Mouse (Mus musculus) spleen, adult 2 months (tissue): ENCODE results near the gene Bbx. TPM values are rescaled to one million over a fixed set of nuclear protein-coding genes. Genes with fewer than 3 reads are reported as not detected.

ENCODE experiments used
- DNase-seq, 2 experiments: peaks; one replicate each; pipeline versions ENCODE4 v3.0.0 to v3.0.0-alpha.2; 2012 to 2021; ENCODE audit warnings: low spot score in 2 of 2, low read depth in 1 of 2
- H3K27ac ChIP-seq: fragments of 200-500 bp; 2 replicates; pipeline ENCODE4 v1.5.1; 2012; ENCODE audit warnings: low read length, inconsistent platforms; ENCODE audit not compliant: insufficient read depth
- H3K27me3 ChIP-seq: fragments of 200-500 bp; 2 replicates; pipeline ENCODE4 v1.6.1; 2012; ENCODE audit warnings: mild to moderate bottlenecking, moderate library complexity, low read length, inconsistent platforms; ENCODE audit not compliant: control insufficient read depth, insufficient read depth
- H3K36me3 ChIP-seq: fragments of 200-500 bp; 2 replicates; pipeline ENCODE4 v1.6.1; 2012; ENCODE audit warnings: mild to moderate bottlenecking, low read length, inconsistent platforms; ENCODE audit not compliant: control insufficient read depth, insufficient read depth
- H3K4me1 ChIP-seq: fragments of 200-500 bp; 2 replicates; pipeline ENCODE4 v1.6.1; 2011; ENCODE audit warnings: inconsistent platforms; ENCODE audit not compliant: control insufficient read depth, insufficient read depth, insufficient read length
- H3K4me3 ChIP-seq: fragments of 200-500 bp; 2 replicates; pipeline ENCODE4 v1.5.1; 2011; ENCODE audit warnings: mild to moderate bottlenecking, inconsistent platforms; ENCODE audit not compliant: insufficient read depth, insufficient read length; ENCODE audit errors: extremely low read depth
- CTCF ChIP-seq: fragments of 200-500 bp; IDR thresholded peaks from 2 replicates; pipeline ENCODE4 v1.5.1; 2011; ENCODE audit warnings: mild to moderate bottlenecking, inconsistent platforms; ENCODE audit not compliant: insufficient read depth, insufficient read length, insufficient replicate concordance; ENCODE audit errors: extremely low read depth
- POLR2A ChIP-seq: fragments of 200-500 bp; IDR thresholded peaks from 2 replicates; pipeline ENCODE4 v1.6.1; 2011; ENCODE audit warnings: low read depth, low read length, inconsistent platforms
- WGBS: fragments of 180-500 bp; shearing (Covaris S2); methylation state at CpG from one replicate; pipeline ENCODE4 v1.1.7; 2018; 5-methylcytosine and 5-hydroxymethylcytosine counted together
- polyA plus RNA-seq: library from polyadenylated mRNA; depleted of rRNA; stranded (reverse); fragments of >200 nt; gene quantifications from 2 replicates; pipeline ENCODE4 v1.2.3, GENCODE M21; 2012

Bbx gene
- polyA plus RNA-seq, 1 experiment: 3.8 TPM

DNA sequence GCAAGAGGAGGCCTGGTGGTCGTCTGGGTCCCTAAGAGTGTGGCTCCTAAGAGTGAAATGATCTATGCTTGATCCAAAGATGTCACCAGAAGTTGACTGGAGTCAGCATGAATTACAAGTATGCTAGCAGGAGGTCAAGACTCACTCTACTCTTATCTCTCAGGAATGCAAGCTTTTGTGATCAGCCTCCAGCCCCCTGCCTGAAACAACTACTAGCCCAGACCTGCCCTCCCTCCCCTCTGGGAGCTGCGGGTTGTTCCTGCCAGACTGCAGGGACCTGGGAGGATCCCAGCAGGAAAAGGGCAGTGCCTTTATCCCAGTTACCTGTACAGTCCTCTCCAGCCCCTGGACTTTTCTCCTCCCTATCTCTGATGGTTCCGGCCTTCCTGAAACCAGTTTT is 27.0 kb upstream of the Bbx start:
- H3K27ac ChIP-seq: no peak overlapping the region
- TF ChIP-seq POLR2A (no peak), CTCF (no peak)
- WGBS: 70% methylated on average over 3 of the region's 3 CpGs
- H3K4me1 ChIP-seq: no peaks in the 10 kb centered on the region
- H3K36me3 ChIP-seq: no peaks in the 10 kb centered on the region
- H3K27me3 ChIP-seq: no peaks in the 10 kb centered on the region
- DNase-seq: no peak
- H3K4me3 ChIP-seq: no peak overlapping the region

DNA sequence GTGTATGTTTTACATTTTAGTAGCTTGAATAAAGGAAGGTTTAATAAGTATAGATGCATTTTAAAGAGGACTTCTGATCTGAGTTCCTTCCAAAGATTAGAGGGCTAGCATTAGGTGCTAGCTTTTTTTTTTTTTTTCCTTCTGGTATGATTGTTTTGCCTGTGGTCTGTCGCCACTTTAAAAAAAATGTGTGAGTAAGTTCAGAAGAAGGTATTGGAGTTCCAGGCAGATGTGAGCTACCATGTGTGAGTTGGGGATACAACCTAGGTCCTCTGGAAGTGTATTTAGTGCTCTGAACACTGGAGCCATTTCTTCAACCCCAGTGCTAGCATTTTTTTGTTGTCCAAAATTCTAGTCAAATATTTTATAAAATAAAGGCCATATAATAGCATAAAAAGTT is 23.9 kb upstream of the Bbx start:
- no peaks in the 10 kb centered on the region for H3K4me1 ChIP-seq
- H3K36me3 ChIP-seq: no peaks in the 10 kb centered on the region
- no peak for DNase-seq
- no peak overlapping the region for H3K27ac ChIP-seq
- no peaks in the 10 kb centered on the region for H3K27me3 ChIP-seq
- 81% methylated on average over 1 of the region's 1 CpGs for WGBS
- TF ChIP-seq CTCF: no peak
- no peak for TF ChIP-seq POLR2A
- H3K4me3 ChIP-seq: no peak overlapping the region

DNA sequence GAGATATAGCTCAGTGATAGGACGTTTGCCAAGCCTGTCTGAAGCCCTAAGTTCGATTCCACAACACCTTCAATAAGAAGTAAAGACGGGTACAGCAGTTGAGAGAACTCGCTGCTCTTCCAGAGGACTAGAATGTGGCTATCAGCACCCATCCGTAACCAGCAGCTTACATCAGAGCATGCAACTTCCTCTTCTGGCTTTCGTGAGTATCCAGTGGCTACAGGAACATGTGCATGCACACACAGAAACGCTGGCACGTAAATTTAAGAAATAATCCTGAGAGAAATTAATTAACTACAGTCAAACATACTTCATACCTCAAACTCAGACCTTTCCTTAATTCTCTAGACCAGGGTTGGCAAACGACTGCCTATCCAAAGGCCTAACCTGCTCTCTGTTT is 16.9 kb upstream of the Bbx start:
- Histone ChIP-seq H3K27ac (no peak overlapping the region), H3K27me3 (no peaks in the 10 kb centered on the region), H3K4me3 (no peak overlapping the region), H3K36me3 (no peaks in the 10 kb centered on the region), H3K4me1 (no peaks in the 10 kb centered on the region)
- no peak for DNase-seq
- TF ChIP-seq POLR2A: no peak
- TF ChIP-seq CTCF: no peak
- WGBS: 44% methylated on average over 9 of the region's 9 CpGs

DNA sequence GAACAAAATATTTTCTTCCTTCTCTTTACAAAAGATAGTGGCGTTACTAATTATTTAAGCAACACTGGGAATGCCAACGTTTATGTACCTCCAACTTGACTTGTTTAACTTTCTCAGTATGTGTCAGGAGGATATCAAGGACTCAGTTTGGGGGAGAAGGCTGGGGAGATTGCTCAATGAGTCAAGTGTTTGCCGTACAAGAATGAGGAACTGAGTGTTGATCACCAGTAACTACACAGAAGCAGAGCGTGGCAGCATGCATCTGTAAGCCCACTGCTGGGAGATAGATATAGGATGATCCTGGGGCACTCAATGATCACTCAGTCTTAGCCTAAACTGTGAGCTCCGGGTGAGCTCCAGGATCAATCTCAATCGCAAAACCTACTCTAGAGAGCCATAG is 12.8 kb upstream of the Bbx start:
- Histone ChIP-seq H3K27ac (no peak overlapping the region), H3K27me3 (no peaks in the 10 kb centered on the region), H3K36me3 (no peaks in the 10 kb centered on the region), H3K4me3 (no peak overlapping the region), H3K4me1 (no peaks in the 10 kb centered on the region)
- no peak for TF ChIP-seq CTCF
- no peak for TF ChIP-seq POLR2A
- no peak for DNase-seq
- WGBS: 52% methylated on average over 6 of the region's 6 CpGs

DNA sequence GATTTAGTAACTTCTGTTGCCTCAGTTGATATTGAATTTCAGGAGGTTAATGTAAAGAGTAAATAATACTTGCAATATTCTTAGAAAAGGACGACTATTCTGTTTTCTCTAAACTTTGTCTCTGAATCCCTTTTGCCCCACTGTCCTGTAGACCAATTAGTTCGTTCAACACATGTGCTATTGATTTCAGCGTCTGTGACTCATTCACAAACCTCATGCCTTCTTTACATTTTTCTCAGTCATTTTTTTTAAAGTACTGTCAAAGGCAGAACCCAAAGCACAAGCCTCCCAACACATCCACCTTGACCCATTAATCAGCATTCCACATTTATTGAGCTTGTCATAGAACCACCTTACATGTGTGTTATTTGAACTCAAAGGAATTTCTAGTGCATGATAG is 6.6 kb upstream of the Bbx start:
- no peaks in the 10 kb centered on the region for H3K36me3 ChIP-seq
- no peak overlapping the region for H3K4me3 ChIP-seq
- TF ChIP-seq POLR2A (no peak), CTCF (no peak)
- no peaks in the 10 kb centered on the region for H3K27me3 ChIP-seq
- no peak for DNase-seq
- 86% methylated on average over 3 of the region's 3 CpGs for WGBS
- H3K27ac ChIP-seq: no peak overlapping the region
- no peaks in the 10 kb centered on the region for H3K4me1 ChIP-seq

DNA sequence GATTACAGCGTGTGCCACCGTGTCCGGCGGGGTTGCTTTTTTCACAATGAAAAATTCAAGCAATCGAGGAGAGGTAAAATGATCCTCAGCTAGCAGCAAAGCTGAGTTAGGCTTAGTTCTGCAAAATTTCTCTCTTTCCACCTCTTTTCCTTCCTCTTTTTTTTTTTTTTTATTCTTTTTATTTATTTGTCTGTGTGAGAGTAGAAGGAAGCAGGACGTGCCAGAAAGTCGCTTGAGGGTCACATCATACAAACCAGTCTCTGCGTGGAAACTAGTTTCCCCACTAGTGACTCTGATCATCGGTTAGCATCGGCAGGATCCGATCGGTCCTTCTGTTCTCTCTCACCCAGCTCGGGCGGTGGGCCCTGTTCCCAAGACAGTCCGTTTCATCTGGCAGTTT is 5.6 kb upstream of the Bbx start:
- H3K27me3 ChIP-seq: no peaks in the 10 kb centered on the region
- H3K4me3 ChIP-seq: no peak overlapping the region
- WGBS: 50% methylated on average over 15 of the region's 15 CpGs
- H3K36me3 ChIP-seq: no peaks in the 10 kb centered on the region
- no peak for DNase-seq
- no peaks in the 10 kb centered on the region for H3K4me1 ChIP-seq
- TF ChIP-seq POLR2A (no peak), CTCF (no peak)
- no peak overlapping the region for H3K27ac ChIP-seq

DNA sequence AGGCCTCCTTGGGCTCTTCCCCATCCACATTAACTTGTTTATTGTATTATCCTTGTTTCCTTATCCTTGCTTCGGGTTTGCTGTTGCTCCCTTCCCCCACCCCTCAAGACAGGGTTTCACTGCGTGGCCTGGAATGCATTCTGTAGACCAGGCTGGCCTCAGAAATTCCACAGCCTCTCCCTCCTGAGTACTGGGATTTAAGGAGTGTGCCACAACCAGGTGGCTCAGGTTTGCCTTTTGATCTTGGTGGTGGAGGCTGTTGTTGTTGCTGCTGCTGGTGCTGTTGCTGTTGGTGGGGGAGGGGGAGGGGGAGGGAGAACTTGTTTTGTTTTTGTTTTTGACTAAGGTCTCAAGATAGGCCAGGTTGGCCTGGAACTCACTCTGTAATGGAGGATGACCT is 5.1 kb upstream of the Bbx start:
- H3K27ac ChIP-seq: no peak overlapping the region
- no peak for DNase-seq
- H3K36me3 ChIP-seq: no peaks in the 10 kb centered on the region
- H3K4me1 ChIP-seq: no peaks in the 10 kb centered on the region; the same call in 1 of the 2 replicates
- no peak for TF ChIP-seq CTCF
- TF ChIP-seq POLR2A: no peak
- H3K27me3 ChIP-seq: no peaks in the 10 kb centered on the region
- no peak overlapping the region for H3K4me3 ChIP-seq
- WGBS: 63% methylated on average over 2 of the region's 2 CpGs
